Mouse (Mus musculus) intestine, embryonic 14.5 days (tissue): ENCODE measurements at regions not wholly inside any gene's neighbourhood (a gene's known extent, or its start where the extent isn't known, plus 50 kb on each side); places are given as distances from the start of the nearest gene placed in this dataset.

Experiments
- ATAC-seq: fragments of 200-750 bp; cut with Nextera tagmentation; replicated peaks from 2 replicates; pipeline ENCODE4 v1.8.0; 2017; ENCODE audit warnings: low read depth, moderate number of reproducible peaks, moderate TSS enrichment, moderate library complexity; ENCODE audit not compliant: low FRiP score, low TSS enrichment
- DNase-seq: peaks from one replicate; pipeline ENCODE4 v3.0.0-alpha.2; 2018; ENCODE audit warnings: low spot score
- H3K27ac ChIP-seq: fragments of 300-500 bp; sonication (generic); 2 replicates; pipeline ENCODE4 v1.5.1; 2014; ENCODE audit warnings: low read depth, mild to moderate bottlenecking, control low read depth
- H3K27me3 ChIP-seq: fragments of 300-500 bp; sonication (generic); replicated peaks from 2 replicates; pipeline ENCODE4 v1.6.1; 2014; ENCODE audit warnings: low read length, control low read depth; ENCODE audit not compliant: control insufficient read depth, insufficient read depth
- H3K36me3 ChIP-seq: fragments of 300-500 bp; sonication (generic); 2 replicates; pipeline ENCODE4 v1.6.1; 2014; ENCODE audit warnings: low read length, control low read depth; ENCODE audit not compliant: control insufficient read depth, insufficient read depth
- H3K4me1 ChIP-seq: fragments of 300-500 bp; sonication (generic); replicated peaks from 2 replicates; pipeline ENCODE4 v1.6.1; 2014; ENCODE audit warnings: low read length, control low read depth, mixed read lengths; ENCODE audit not compliant: control insufficient read depth, insufficient read depth
- H3K4me2 ChIP-seq: fragments of 300-500 bp; sonication (generic); 2 replicates; pipeline ENCODE4 v1.6.1; 2014; ENCODE audit warnings: low read length
- H3K4me3 ChIP-seq: fragments of 300-500 bp; sonication (generic); 2 replicates; pipeline ENCODE4 v1.5.1; 2014; ENCODE audit warnings: low read depth, low read length, control low read depth, mixed read lengths
- H3K9ac ChIP-seq: fragments of 300-500 bp; sonication (generic); 2 replicates; pipeline ENCODE4 v1.6.1; 2014; ENCODE audit warnings: mild to moderate bottlenecking, low read length
- H3K9me3 ChIP-seq: fragments of 300-500 bp; sonication (generic); 2 replicates; pipeline ENCODE4 v1.6.1; 2016; ENCODE audit warnings: low read length, control low read depth; ENCODE audit not compliant: control insufficient read depth
- WGBS: fragments of 180-500 bp; shearing (Covaris S2); extraction: QIAGEN DNeasy Blood & Tissue Kit; methylation state at CpG from one replicate; pipeline ENCODE4 v1.1.7; 2014; 5-methylcytosine and 5-hydroxymethylcytosine counted together

GRCm38 (mm10) chr10:102685833-102686434 is 173.9 kb downstream of the Rassf9 start:
- no peaks in the 10 kb centered on the region for H3K36me3 ChIP-seq
- WGBS: 72% methylated on average over 7 of the region's 7 CpGs
- no peaks in the 10 kb centered on the region for H3K4me1 ChIP-seq
- H3K9me3 ChIP-seq: no peaks in the 10 kb centered on the region
- no peak overlapping the region for H3K27ac ChIP-seq
- H3K4me2 ChIP-seq: no peak overlapping the region
- no peak for DNase-seq
- ATAC-seq: no peak
- H3K9ac ChIP-seq: no peak overlapping the region
- no peak overlapping the region for H3K4me3 ChIP-seq
- H3K27me3 ChIP-seq: no peaks in the 10 kb centered on the region

DNA sequence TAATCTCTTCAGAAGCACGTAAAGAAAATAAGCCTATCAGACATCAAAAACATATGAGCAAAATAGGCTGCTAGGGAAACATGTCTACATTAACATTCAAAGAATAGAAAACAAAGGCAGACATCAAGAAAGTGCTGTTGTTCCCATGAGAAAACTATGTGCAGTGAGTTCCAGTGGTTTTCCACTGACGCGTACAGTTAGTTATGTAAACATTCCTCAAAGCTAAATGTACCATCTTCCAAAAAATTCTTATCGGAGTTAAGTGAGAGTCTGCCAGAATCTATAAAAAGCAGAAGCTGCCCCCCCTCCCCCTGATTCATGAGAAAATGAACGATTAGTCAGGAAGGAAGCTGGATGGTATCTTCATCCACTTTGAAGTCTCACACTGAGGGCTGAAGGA is 155.3 kb downstream of the Rassf9 start:
- DNase-seq (no peak), ATAC-seq (no peak)
- no peaks in the 10 kb centered on the region for H3K36me3 ChIP-seq
- H3K27me3 ChIP-seq: no peaks in the 10 kb centered on the region
- no peak overlapping the region for H3K4me3 ChIP-seq
- H3K4me1 ChIP-seq: no peaks in the 10 kb centered on the region
- 59% methylated on average over 5 of the region's 5 CpGs for WGBS
- H3K9me3 ChIP-seq: no peaks in the 10 kb centered on the region
- no peak overlapping the region for H3K4me2 ChIP-seq
- no peak overlapping the region for H3K9ac ChIP-seq
- no peak overlapping the region for H3K27ac ChIP-seq

DNA sequence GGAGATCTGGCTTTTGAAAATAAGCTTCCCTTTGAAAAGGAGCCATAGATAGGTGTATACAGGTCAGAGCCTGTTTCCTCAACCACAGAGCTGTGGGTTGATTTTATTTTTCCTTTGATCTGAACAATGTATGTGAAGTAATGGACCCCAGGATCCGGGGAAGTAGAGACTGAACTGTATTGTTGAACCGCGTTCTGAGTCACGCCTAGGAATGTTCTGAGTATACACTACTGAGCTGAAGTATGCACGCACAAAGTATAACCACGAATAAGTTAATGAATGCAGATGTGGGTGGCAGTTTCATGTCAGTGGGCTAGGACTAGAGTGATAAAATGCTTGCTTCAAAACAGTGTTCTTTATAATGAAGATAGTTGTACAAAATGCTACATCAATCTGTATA is 147.7 kb downstream of the Rassf9 start:
- H3K27ac ChIP-seq: no peak overlapping the region
- H3K9ac ChIP-seq: no peak overlapping the region
- 73% methylated on average over 6 of the region's 6 CpGs for WGBS
- no peaks in the 10 kb centered on the region for H3K4me1 ChIP-seq
- H3K4me2 ChIP-seq: no peak overlapping the region
- no peak overlapping the region for H3K4me3 ChIP-seq
- no peaks in the 10 kb centered on the region for H3K9me3 ChIP-seq
- H3K36me3 ChIP-seq: no peaks in the 10 kb centered on the region
- no peaks in the 10 kb centered on the region for H3K27me3 ChIP-seq
- ATAC-seq (no peak; the same call in 1 of the 2 replicates), DNase-seq (no peak)

DNA sequence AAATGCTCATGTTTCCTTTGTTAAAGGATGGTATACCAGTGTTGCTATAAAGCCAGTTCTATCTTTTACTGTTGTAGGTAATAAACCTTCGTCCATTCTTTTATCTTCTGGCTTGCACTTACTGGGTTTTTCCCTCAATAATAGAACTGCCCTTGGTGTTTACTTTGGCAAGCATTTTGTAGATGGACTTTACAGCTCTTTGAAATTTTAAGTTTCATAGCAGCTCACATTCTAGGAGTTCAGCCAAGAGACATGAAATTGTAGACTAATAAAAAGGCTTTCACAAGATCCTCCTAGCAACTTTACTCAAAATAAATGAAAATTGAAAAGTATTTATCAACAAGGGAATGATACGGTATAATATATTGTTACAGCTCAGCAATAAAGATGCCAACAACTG is 124.5 kb downstream of the Rassf9 start:
- 69% methylated on average over 2 of the region's 2 CpGs for WGBS
- Histone ChIP-seq H3K4me3 (no peak overlapping the region), H3K4me1 (no peaks in the 10 kb centered on the region), H3K9me3 (no peaks in the 10 kb centered on the region), H3K27me3 (no peaks in the 10 kb centered on the region), H3K36me3 (no peaks in the 10 kb centered on the region), H3K27ac (no peak overlapping the region), H3K4me2 (no peak overlapping the region), H3K9ac (no peak overlapping the region)
- ATAC-seq: no peak
- DNase-seq: no peak

GRCm38 (mm10) chr10:102633438-102633837 is 121.4 kb downstream of the Rassf9 start:
- DNase-seq (no peak), ATAC-seq (no peak)
- Histone ChIP-seq H3K4me3 (no peak overlapping the region), H3K27me3 (no peaks in the 10 kb centered on the region), H3K27ac (no peak overlapping the region), H3K4me2 (no peak overlapping the region), H3K9me3 (no peaks in the 10 kb centered on the region), H3K9ac (no peak overlapping the region), H3K4me1 (no peaks in the 10 kb centered on the region), H3K36me3 (no peaks in the 10 kb centered on the region)
- 84% methylated on average over 4 of the region's 4 CpGs for WGBS

DNA sequence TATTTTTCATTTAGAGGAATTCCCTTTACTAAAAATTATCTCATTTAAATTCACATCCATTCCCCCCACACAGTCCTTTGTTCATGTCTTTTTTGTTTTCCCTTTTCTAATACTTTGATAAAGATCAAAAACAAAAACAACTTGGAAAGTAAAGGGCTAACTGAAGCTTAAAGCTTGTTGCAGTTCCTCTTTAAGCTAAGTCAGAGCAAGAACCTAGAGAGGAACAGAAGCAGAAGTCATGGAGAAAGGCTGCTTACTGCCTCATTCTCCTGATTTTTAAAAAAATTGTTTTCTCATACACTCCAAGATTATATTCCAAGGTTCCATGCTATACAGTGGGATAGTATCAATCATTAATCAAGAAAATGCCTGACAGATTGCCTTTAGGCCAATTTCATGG is 116.6 kb downstream of the Rassf9 start:
- no peak for DNase-seq
- no peak overlapping the region for H3K4me2 ChIP-seq
- no peak for ATAC-seq
- no peak overlapping the region for H3K27ac ChIP-seq
- H3K27me3 ChIP-seq: no peaks in the 10 kb centered on the region
- H3K4me3 ChIP-seq: no peak overlapping the region
- no peaks in the 10 kb centered on the region for H3K4me1 ChIP-seq
- no peaks in the 10 kb centered on the region for H3K9me3 ChIP-seq
- H3K9ac ChIP-seq: no peak overlapping the region
- H3K36me3 ChIP-seq: no peaks in the 10 kb centered on the region

GRCm38 (mm10) chr10:102623895-102624294 is 111.9 kb downstream of the Rassf9 start:
- no peak for DNase-seq
- H3K4me2 ChIP-seq: no peak overlapping the region
- no peaks in the 10 kb centered on the region for H3K4me1 ChIP-seq
- no peaks in the 10 kb centered on the region for H3K36me3 ChIP-seq
- no peak overlapping the region for H3K9ac ChIP-seq
- H3K27ac ChIP-seq: no peak overlapping the region
- no peak overlapping the region for H3K4me3 ChIP-seq
- no peak for ATAC-seq
- no peaks in the 10 kb centered on the region for H3K9me3 ChIP-seq
- H3K27me3 ChIP-seq: no peaks in the 10 kb centered on the region
- 89% methylated on average over 3 of the region's 3 CpGs for WGBS

DNA sequence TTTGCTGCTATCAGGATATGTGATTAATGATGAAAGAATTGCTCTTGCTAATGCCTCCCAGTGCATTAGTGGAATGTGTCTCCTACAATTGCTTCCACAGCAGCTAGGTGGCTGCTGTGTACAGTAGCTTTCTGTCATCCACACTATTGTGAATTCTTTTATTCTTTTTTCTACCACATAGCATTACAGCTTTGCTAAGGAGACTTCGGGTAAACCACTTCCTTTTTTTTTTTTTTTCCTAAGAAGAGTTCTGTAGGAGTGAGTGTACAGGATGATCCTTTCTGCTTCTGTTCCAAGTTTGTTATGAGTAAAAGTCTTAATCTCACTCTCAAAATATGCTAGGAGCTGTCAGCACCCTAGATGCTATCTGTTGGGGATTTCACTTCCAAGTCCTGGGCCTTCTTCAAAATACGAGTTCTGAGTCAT is 110.6 kb downstream of the Rassf9 start:
- Histone ChIP-seq H3K9ac (no peak overlapping the region), H3K9me3 (no peaks in the 10 kb centered on the region), H3K27me3 (no peaks in the 10 kb centered on the region), H3K4me2 (no peak overlapping the region), H3K4me1 (no peaks in the 10 kb centered on the region), H3K27ac (no peak overlapping the region), H3K4me3 (no peak overlapping the region), H3K36me3 (no peaks in the 10 kb centered on the region)
- no peak for ATAC-seq
- WGBS: 59% methylated on average over 2 of the region's 2 CpGs
- no peak for DNase-seq

DNA sequence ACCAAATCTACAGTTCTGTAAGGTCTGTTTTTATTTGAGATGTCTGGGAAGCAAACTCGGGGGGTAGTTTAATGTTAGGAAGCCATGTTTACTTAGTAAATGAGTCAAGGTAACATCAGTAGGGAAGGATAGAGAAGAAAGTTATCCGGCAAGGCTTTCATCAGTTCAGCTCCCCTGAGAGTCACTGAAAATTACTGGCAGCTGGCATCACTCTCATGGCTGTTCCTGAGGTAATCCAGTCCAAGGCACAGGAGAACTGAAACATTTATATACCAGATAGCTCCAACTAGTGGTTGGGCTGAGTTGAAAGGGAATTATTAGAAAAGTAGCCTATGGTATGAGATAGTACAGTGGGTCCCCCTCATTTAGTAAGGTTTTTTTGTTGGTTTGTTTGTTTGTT is 106.7 kb downstream of the Rassf9 start:
- Histone ChIP-seq H3K4me1 (no peaks in the 10 kb centered on the region), H3K9me3 (no peaks in the 10 kb centered on the region), H3K27me3 (no peaks in the 10 kb centered on the region), H3K4me3 (no peak overlapping the region), H3K36me3 (no peaks in the 10 kb centered on the region), H3K27ac (no peak overlapping the region), H3K9ac (no peak overlapping the region), H3K4me2 (no peak overlapping the region)
- no peak for DNase-seq
- WGBS: 72% methylated on average over 2 of the region's 2 CpGs
- no peak for ATAC-seq
